Mouse (Mus musculus): ENCODE measurements around the gene Lgals8. TPM values are rescaled to one million over a fixed set of nuclear protein-coding genes. Genes with fewer than 3 reads are reported as not detected.
"Not testable (repeated sequence)": the region's sequence is repeated elsewhere in the genome, so short reads cannot be mapped to it uniquely, and the experiment has no call there.

The Lgals8 gene
- total and polyA plus RNA-seq, 2 experiments from 2014 or later, result 20.1 to 28.6 TPM

DNA sequence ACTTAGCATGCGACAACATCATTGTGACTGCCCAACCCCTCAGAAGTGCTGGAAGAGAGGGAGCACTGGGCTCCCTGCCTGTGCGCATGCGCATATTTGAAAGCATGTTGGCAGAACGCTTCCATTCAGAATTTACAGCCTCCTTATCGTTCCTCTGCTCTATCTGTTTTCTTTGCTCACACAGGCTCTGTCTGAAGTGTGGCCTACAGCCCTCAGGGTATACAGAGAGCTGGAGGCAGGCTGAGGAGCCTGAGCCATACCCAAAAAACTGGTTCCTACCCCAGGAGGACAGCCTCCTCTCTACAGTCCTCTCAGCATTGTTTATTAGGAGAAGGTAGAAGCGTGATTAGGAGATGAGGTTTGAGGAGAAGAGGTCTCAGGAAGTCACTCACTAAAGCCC is 15.1 kb upstream of the Lgals8 start:
- no peak for ATAC-seq
- no peak overlapping the region for H3K9ac ChIP-seq (replicated peaks; ENCODE audit: low read length)

DNA sequence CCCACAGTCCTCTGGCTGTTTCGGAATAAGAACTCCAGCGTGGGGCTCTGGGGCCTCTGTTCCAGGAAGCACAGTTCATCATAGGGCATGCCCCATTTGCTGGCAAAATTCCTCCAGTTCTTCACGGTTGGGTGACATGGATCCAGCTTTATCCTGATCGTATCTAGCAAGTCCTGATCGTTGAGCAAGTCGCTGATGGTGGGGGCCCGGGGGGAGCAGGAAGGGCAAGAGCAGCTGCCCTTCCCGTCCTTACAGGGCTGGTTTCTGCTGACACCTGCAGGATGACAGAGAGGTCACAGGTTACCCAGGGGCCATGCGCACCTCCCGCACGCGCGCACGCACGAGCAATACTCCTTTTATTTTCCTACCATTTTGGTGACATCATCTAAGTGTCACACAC is 13.6 kb upstream of the Lgals8 start:
- Histone ChIP-seq H3K27ac (no peak overlapping the region), H3K27me3 (ENCODE audit: insufficient read depth, low read length) (no peaks in the 10 kb centered on the region), H3K9ac (replicated peaks; ENCODE audit: low read length) (no peak overlapping the region), H3K36me3 (ENCODE audit: insufficient read depth, low read length) (no peaks in the 10 kb centered on the region), H3K4me3 (ENCODE audit: low read length) (no peak overlapping the region), H3K9me3 (ENCODE audit: low read length) (no peaks in the 10 kb centered on the region), H3K4me1 (ENCODE audit: insufficient read depth, low read length) (no peaks in the 10 kb centered on the region), H3K4me2 (ENCODE audit: low read depth, low read length) (no peak overlapping the region)
- 81% methylated on average over 15 of the region's 15 CpGs for WGBS
- no peak for TF ChIP-seq CTCF (IDR thresholded peaks at IDR 0.05; ENCODE audit: low read depth)
- ATAC-seq (no peak; the same call in 1 of the 2 replicates), DNase-seq (ENCODE audit: low spot score) (no peak)

More for the DNA sequence above, 15.1 kb upstream of the Lgals8 start:
- H3K4me3 ChIP-seq (ENCODE audit: low read length), result no peak overlapping the region
- H3K27me3 ChIP-seq (ENCODE audit: insufficient read depth, low read length), result no peaks in the 10 kb centered on the region
- H3K4me1 ChIP-seq (ENCODE audit: insufficient read depth, low read length), result no peaks in the 10 kb centered on the region
- no peak overlapping the region for H3K4me2 ChIP-seq (ENCODE audit: low read depth, low read length)
- no peak for TF ChIP-seq CTCF (IDR thresholded peaks at IDR 0.05; ENCODE audit: low read depth)
- H3K36me3 ChIP-seq (ENCODE audit: insufficient read depth, low read length), result no peaks in the 10 kb centered on the region
- 73% methylated on average over 6 of the region's 6 CpGs for WGBS
- H3K9me3 ChIP-seq (ENCODE audit: low read length), result no peaks in the 10 kb centered on the region
- no peak overlapping the region for H3K27ac ChIP-seq
- no peak for DNase-seq (ENCODE audit: low spot score)

DNA sequence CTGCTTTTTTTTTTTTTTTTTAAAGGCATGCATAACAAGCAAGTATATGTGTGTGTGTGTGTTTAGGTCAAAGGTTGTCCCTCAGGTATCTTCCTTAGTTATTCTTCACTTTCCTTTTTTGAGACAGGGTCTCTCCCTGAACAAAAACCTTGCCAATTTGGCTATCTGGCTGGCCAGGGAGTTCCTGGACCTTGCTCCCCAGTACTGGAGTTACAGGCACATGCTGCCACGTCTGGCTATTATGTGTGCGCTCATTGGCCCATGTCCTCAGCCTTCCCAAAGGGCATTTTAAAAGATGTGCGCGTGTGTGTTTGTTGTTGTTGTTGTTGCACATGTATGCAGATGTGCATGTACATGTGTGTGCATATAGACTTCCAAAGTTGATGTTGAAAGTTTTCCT is 12.1 kb upstream of the Lgals8 start:
- Histone ChIP-seq H3K27ac (no peak overlapping the region), H3K9ac (replicated peaks; ENCODE audit: low read length) (no peak overlapping the region), H3K27me3 (ENCODE audit: insufficient read depth, low read length) (no peaks in the 10 kb centered on the region), H3K4me2 (ENCODE audit: low read depth, low read length) (no peak overlapping the region), H3K4me3 (ENCODE audit: low read length) (no peak overlapping the region), H3K9me3 (ENCODE audit: low read length) (no peaks in the 10 kb centered on the region), H3K4me1 (ENCODE audit: insufficient read depth, low read length) (no peaks in the 10 kb centered on the region), H3K36me3 (ENCODE audit: insufficient read depth, low read length) (no peaks in the 10 kb centered on the region)
- ATAC-seq (no peak), DNase-seq (ENCODE audit: low spot score) (no peak)
- WGBS, result 91% methylated on average over 4 of the region's 4 CpGs
- no peak for TF ChIP-seq CTCF (IDR thresholded peaks at IDR 0.05; ENCODE audit: low read depth)

DNA sequence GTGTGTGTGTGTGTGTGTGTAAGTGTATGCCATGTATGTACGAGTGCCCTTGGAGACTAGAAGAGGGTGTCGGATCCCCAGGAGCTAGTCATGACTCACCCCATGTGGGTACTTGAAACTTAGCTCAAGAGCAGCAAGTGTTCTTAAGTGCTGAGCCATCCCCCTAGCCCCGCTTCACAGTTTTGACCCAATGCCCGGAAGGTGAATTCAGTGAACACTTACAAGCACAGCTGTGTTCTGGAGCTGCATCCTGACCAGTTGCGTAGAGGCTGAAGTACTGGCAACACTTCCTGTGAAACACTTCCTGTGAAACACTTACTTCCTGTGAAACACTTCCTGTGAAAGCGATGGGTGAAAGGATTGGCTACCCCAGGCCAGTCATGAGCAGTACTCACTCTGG is 10.5 kb upstream of the Lgals8 start:
- Histone ChIP-seq H3K4me3 (ENCODE audit: low read length) (no peak overlapping the region), H3K9ac (replicated peaks; ENCODE audit: low read length) (no peak overlapping the region), H3K27me3 (ENCODE audit: insufficient read depth, low read length) (no peaks in the 10 kb centered on the region), H3K4me1 (ENCODE audit: insufficient read depth, low read length) (no peaks in the 10 kb centered on the region), H3K9me3 (ENCODE audit: low read length) (no peaks in the 10 kb centered on the region), H3K4me2 (ENCODE audit: low read depth, low read length) (no peak overlapping the region), H3K27ac (no peak overlapping the region), H3K36me3 (ENCODE audit: insufficient read depth, low read length) (no peaks in the 10 kb centered on the region)
- no peak for TF ChIP-seq CTCF (IDR thresholded peaks at IDR 0.05; ENCODE audit: low read depth)
- 85% methylated on average over 6 of the region's 6 CpGs for WGBS
- ATAC-seq (no peak), DNase-seq (ENCODE audit: low spot score) (no peak)

DNA sequence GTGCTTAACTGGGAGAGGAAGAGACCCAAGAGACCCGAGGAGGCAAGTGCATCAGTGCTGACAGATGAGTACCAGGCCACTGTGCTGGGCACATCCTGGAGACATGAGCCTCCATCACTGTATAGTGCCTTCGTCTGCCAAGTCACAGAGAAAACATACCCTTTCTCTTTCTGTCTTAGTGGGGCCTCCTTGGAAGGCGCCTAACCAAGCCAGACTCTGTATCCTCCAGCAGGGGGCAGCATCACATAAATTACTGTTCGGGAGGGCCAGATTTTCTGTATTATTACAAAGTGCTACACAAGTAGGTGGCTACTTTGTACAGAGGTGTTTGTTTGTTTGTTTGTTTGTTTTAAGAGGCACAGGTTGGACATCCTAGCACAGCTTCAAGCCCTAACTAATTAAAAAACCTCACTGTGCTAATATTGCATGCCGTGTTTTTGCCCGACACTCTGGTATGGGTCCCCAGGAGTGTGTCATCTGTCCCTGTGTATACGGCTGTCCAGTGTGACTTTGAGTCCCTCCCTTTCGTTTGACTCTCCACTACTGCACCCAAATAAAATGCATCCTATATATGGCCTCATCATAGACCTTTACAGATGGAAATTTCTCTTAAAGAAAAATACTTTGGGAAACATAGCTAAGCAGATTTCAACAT is 9.1 kb upstream of the Lgals8 start:
- H3K4me2 ChIP-seq (ENCODE audit: low read depth, low read length), result no peak overlapping the region
- H3K27ac ChIP-seq, result no peak overlapping the region
- peak; percentile 91 for DNase-seq (ENCODE audit: low spot score)
- no peaks in the 10 kb centered on the region for H3K36me3 ChIP-seq (ENCODE audit: insufficient read depth, low read length)
- 35% methylated on average over 8 of the region's 8 CpGs for WGBS
- H3K27me3 ChIP-seq (ENCODE audit: insufficient read depth, low read length), result no peaks in the 10 kb centered on the region
- ATAC-seq, result peak; percentile 77
- H3K4me1 ChIP-seq (ENCODE audit: insufficient read depth, low read length), result no peaks in the 10 kb centered on the region
- peak; percentile 92 for TF ChIP-seq CTCF (IDR thresholded peaks at IDR 0.05; ENCODE audit: low read depth)
- H3K9ac ChIP-seq (replicated peaks; ENCODE audit: low read length), result no peak overlapping the region
- H3K9me3 ChIP-seq (ENCODE audit: low read length), result no peaks in the 10 kb centered on the region
- no peak overlapping the region for H3K4me3 ChIP-seq (ENCODE audit: low read length)

DNA sequence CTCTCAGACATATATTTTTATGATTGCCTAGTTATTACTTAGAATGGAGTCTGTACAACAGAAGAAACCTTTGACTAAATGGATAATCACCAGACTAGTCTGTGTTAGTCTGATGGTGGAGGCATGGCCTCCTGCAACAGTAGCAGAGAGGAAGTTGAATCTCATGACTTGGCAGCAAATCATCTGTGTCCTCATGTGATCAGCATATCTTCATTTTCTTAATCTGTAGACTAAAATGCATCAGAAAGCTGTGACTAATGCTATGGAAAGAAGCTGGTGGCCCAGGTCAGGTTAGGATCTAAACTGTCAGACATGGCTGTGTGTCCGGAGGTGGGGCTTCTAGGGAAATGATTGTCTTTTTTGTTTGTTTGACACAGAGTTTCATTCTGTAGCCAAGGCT is 3.7 kb upstream of the Lgals8 start:
- no peaks in the 10 kb centered on the region for H3K36me3 ChIP-seq (ENCODE audit: insufficient read depth, low read length)
- H3K27me3 ChIP-seq (ENCODE audit: insufficient read depth, low read length), result no peaks in the 10 kb centered on the region
- DNase-seq (ENCODE audit: low spot score), result no peak
- H3K4me3 ChIP-seq (ENCODE audit: low read length), result no peak overlapping the region
- no peak overlapping the region for H3K4me2 ChIP-seq (ENCODE audit: low read depth, low read length)
- H3K9me3 ChIP-seq (ENCODE audit: low read length), result no peaks in the 10 kb centered on the region
- ATAC-seq, result no peak
- H3K4me1 ChIP-seq (ENCODE audit: insufficient read depth, low read length), result no peaks in the 10 kb centered on the region
- 88% methylated on average over 1 of the region's 1 CpGs for WGBS
- no peak overlapping the region for H3K27ac ChIP-seq
- H3K9ac ChIP-seq (replicated peaks; ENCODE audit: low read length), result no peak overlapping the region
- no peak for TF ChIP-seq CTCF (IDR thresholded peaks at IDR 0.05; ENCODE audit: low read depth)

DNA sequence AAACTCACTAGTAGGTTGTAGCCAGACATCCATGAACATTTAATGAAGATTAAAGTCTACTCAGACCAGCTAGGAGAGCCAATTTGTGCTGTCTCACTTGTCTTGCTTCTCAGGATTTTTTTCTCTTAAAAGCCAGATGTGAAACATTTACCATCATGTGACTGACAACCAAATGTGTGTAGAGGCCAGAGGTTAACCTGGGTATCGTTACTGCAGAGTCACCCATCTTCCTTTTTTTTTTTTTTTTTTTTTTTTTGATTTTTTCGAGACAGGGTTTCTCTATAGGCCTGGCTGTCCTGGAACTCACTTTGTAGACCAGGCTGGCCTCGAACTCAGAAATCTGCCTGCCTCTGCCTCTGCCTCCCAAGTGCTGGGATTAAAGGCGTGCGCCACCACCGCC is 585 bp downstream of the Lgals8 start:
- H3K9ac ChIP-seq (replicated peaks; ENCODE audit: low read length); H3K4me2 ChIP-seq (ENCODE audit: low read depth, low read length); H3K27ac ChIP-seq; H3K27me3 ChIP-seq (ENCODE audit: insufficient read depth, low read length); H3K9me3 ChIP-seq (ENCODE audit: low read length); DNase-seq (ENCODE audit: low spot score); ATAC-seq; H3K36me3 ChIP-seq (ENCODE audit: insufficient read depth, low read length); H3K4me3 ChIP-seq (ENCODE audit: low read length); H3K4me1 ChIP-seq (ENCODE audit: insufficient read depth, low read length): not testable (repeated sequence)
- 85% methylated on average over 6 of the region's 6 CpGs for WGBS

Data from hindbrain, postnatal 0 days (tissue).